Mouse (Mus musculus) MN1 (cell line): ENCODE measurements around the gene Atp6ap2.
"Not testable (repeated sequence)": the region's sequence is repeated elsewhere in the genome, so short reads cannot be mapped to it uniquely, and the experiment has no call there.

ENCODE experiments used
- DNase-seq: peaks from one replicate; pipeline ENCODE4 v3.0.0-alpha.2; 2016; ENCODE audit warnings: low spot score

Gene Atp6ap2

DNA sequence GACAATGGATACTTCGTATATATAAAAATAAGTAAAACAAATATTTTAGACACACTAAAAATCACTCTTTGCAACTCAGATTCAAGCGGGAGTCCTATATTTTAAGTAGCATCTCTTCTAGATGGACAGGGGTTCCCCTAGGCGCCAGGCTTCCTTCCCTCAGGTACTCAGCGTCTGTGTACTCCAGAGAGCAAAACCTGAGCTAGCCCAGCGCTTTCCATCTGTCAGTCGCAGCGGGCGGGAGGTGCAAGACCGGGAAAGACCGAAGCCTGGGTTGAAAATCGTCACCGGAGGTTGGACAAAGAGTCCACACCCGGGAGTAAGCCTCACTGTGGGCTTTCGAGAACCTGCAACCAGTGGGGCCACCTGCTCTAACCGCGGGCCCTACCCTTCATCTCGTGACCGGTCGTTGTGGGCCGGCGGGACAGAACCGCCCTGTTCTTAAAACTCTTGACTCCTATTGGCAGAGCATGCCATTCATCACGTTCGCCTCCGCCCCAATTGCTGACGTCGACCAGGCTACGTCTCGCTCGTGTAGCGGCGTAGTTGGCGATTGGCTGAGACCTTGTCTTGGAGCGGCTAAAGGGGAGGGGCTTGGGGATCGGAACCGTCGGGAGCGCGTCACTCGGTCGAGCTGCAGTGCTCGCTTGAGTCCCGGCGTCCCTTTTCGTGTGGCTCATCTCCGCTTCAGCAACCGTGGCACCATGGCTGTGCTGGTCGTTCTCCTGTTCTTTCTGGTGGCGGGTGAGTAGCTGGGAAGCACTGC lies at the start of gene Atp6ap2:
Gene Atp6ap2, plus strand, starts transcription at position 610 of the 766 bp plus-strand sequence.
- DNase-seq, result peak; percentile 95

DNA sequence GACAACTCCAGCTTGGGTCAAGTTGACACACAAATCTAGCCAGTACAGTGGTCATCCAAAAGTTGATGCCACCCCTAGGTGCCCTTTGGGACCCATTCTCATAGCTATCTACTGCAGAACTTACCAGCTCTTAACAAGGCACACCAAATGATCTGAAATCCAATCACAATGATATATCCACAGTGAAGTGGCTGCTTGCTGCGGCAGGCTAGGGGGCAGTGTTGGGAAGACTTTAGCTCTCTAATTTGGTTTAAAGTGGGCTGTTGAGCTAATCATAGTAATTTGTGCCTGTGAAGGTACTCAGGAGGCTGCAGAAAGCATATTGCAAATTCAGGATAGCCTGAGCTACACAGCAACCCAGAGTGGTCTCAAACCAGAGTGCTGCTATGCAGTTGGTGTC lies 43.2 kb upstream of the Atp6ap2 start:
- no peak for DNase-seq

DNA sequence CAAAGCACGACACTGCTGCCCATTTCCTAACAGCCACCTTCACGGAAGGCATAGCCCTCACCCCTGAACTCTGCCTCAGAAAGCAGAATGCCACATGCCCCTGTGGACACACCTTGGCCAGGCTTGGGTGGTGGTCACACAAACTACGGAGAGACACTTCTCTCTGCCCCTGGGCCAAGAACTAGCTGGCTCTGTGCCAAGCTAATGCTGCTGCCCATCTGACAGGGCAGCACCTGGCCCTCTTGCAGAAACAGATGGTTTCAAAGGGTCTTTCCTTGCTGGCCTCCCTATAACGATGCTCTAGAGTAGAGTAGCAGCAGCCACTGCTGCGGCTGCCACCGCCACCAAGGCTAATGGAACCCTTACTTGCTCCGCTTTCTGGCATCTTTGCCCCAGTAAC lies 30.5 kb upstream of the Atp6ap2 start:
- DNase-seq, result peak; percentile 7

DNA sequence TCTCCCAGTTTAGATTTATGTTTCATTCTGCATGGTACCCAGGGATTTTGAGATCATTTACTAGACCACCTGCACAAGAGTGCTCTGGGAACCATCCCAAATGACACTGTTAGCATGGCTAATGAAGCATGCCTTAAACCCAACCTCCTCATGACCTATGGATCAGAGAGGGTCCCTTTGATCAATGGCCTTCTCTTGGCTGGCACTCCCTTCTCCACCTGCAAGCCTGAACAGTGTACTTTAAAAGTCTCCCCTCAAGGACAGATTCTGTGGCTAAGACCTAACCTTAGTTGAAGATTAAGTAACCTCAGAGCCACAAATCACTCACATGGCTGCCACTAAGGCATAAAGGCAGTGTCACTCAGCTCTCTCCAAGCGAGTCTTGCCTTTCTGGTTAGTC lies 16.2 kb upstream of the Atp6ap2 start:
- DNase-seq, result no peak

DNA sequence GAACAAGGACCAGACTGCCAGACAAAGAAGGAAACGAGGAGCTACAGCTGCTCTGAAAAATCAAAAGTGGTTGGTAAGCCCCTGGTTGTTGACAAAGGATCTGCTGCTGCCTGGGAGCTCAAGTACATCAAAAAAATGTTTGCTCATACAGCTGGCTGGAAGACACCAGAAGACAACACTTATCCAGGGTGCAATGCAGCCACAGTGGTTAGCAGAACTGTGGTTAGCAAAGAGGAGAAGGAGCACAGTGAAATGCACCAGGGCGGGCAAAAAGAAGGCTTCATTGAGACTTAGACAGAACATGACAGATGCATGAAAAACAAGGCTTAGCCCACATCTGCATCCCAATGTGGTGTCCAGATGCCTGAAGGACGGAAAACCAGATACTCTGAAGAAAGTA lies 9.7 kb upstream of the Atp6ap2 start:
- no peak for DNase-seq

DNA sequence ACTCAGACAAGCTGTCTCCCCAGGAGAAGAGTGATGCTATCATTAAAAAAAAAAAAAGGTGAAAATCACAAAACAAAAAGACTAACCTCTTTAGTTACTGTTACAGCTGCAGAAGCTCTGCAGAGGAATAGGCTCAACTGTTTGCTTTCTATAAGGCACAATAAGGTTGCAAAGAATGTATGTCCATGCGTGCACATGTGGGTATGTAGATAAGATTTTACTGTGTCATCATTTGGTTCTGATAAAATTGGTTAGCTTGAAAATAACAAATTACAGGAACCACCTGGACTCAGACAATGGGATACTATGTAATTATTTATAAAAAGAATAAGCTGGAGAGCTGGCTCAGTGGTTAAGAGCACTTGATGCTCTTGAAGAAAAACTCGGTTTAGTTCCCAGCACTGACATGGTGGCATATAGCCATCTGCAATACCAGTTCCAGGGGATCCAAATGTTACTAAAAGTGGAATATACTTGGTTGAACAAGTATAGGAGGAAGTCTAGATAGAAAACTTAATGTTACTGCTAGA lies 9.2 kb upstream of the Atp6ap2 start:
- no peak for DNase-seq

DNA sequence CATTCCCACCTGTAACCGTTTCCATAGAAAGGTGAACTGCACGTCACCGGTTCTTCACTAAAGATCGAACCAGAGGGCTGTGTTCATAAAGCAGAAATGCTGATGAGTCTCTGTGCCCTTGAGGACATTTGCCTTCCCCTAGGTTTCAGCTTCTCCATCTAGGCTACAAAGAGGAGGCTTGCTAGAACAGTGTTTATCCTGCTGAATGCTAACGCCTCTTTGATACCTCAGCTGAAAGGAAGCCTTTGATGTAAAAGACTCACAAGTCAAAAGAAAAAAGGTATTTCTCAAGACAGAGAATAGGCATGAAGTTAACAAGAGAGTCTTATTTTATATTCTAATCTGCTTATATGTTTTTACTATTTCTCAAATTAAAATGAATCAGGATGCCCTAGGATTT lies 4.3 kb upstream of the Atp6ap2 start:
- no peak for DNase-seq

DNA sequence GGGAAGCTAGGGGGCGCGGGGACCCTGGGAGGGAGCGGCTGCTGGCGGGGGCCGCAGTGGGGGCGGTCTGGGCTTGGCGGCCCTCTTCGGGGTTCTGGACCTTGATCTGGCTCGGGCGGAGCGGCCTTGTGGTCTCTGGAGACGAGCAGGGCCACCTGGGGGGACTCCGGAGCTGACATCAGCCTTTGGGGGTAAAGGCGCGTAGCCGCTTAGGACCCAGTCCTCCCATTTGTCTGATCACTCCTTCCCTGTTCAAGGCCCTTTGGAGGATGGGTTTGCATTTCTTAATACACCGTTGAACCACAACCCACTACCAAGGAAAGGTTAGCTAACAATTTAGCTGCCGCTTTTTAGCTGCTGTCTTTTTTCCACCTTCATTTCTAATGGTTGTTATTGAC lies 356 bp downstream of the Atp6ap2 start:
- peak; percentile 31 for DNase-seq

DNA sequence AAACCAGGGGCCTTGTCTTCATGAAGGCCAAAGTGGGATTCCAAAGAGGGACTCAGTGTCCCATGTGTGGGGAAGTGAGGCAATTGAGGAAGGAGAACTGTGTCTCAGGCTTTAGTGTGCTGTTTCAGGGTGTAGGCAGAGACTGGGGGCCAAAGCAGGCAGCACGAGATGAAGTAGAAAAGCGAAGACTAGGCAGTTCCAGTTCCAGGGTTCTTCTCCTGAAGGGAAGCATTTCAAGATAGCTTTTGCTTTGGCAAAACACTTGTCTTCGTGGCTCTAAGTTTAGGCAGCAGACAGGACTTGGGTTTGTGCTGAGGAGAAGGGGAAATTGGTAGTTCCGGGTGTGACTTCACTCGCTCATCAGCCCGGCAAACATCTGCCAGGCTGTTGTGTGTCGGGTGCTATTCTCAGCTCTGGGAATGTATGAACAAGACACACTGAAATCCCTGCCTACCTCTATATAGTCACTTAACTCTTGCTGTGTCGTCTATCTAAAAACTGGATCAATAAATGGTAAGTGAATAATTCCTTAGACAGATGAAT lies 3.9 kb downstream of the Atp6ap2 start:
- no peak for DNase-seq

DNA sequence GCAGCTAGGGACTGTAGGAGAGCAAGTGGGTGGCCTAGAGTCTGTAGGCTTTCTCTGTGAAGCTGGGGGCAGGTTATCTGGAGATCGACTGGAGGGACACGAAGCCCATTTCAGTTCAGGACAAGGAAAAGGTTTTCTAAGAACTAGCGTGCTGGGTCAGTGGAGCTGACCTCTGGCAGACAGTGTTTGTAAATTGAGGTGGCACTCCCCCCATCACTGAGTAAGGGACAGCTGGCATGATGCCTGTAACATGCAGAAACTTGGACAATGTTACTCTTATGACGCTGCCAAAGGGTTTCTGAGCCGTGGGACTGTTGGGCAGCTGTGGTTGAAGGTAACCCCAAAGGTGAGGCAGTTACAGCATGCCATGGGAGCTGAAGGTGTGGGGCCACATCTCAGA lies 4.4 kb downstream of the Atp6ap2 start:
- DNase-seq, result no peak

DNA sequence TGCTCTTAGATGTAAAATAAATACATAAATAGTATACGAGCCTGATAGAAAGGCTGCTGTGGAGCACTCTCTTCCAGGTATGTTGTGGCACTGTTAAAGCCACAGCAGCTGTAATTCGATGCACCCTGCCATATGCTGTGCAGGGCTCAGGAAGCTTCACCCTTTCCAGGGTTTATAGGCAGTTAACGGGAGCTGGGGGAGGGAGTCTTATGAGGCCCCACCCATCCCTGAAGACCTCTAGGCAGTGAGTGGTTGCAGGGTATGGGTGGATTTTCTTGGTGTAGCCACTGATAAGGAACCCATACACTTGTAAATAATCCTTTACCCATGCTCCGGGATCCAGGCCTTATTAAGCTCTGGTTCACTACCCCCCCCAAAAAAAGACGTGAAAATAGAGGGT lies 6.2 kb downstream of the Atp6ap2 start:
- DNase-seq, result no peak

DNA sequence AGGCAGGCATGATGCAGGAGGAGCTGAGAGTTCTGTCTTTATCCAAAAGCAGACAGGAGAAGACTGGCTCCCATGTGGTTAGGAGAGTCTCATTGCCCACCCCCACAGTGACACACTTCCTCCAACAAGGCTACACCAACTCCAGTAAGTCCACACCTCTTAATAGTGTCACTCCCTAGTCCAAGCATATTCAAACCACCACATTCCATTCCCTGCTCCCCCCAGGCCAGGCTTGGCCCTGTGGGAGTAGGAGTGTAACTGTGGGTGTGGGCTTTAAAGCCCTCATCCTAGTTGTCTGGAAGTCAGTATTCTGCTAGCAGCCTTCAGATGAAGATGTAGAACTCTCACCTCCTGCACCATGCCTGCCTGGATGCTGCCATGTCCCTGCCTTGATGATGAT lies 22.9 kb downstream of the Atp6ap2 start:
- not testable (repeated sequence) for DNase-seq

DNA sequence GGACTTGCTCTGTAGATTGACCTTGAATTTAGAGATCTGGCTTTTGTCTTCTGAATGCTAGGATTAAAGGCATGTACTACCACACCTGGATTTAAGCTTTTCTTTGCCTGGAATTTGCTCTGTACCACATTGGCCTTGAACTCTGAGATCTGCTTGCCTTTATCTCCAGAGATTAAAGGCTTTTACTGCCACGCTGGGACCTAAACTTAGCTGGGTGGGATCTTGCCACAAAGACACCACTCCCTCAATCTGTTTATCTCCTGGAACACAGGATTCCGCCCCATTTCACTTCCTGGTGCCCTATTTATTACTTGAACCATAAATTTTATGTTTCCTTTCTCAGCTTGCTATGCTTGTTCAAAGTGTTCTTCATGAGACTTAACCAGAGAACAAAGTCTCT lies 23.6 kb downstream of the Atp6ap2 start:
- no peak for DNase-seq

DNA sequence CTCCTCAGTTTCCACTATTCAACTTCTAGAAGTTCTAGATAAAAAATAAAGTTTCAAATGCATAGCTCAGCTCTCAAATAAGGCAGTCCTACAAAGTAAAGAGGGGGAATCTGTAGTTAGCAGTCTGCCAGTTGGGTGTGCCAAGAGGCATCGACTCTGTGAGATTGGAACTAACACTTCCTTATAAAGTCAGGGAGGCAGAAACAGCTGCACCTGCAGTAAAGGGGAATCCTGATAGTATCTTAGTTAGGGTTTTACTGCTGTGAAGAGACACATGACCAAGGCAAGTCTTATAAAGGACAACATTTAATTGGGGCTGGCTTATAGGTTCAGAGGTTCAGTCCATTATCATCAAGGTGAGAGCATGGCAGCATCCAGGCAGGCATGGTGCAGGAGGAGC lies 24.8 kb downstream of the Atp6ap2 start:
- not testable (repeated sequence) for DNase-seq

DNA sequence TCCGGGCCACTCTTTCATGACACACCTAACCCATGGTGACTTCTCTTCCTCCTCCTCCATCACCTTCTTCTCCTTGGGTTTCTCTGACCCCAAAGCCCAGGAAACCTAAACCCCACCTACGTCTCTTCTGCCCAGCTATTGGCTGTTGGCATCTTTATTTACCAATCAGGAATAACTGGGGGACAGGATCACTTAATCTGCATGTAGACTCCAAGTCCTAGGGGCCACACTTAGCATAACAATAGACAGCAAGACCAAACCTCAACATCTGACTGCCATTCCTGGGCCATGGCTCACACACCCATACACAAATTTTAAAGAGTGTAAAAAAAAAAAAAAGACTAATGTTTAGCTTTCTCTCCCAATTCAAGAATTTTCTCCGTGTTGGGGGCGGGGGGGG lies 37.5 kb downstream of the Atp6ap2 start:
- DNase-seq, result no peak

DNA sequence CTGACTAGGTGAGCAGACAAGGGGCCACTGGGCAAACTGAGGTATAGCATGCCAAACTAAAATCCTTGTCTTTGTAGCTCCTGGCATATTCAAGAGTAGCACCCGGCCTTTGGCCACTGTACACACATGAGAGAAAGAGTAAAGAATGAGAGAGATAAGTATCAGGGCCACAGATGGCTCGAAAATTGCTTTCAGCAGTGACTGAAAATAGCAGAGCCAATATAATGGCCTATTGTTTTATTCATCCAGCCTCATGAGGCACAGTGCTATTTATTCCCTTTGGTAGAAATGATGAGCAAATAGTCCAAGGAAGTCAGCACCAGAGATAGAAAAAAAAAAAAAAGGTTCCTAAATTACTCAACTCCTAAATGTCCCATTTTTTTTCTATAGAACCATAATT lies 57.4 kb downstream of the Atp6ap2 start:
- peak; percentile 53 for DNase-seq

DNA sequence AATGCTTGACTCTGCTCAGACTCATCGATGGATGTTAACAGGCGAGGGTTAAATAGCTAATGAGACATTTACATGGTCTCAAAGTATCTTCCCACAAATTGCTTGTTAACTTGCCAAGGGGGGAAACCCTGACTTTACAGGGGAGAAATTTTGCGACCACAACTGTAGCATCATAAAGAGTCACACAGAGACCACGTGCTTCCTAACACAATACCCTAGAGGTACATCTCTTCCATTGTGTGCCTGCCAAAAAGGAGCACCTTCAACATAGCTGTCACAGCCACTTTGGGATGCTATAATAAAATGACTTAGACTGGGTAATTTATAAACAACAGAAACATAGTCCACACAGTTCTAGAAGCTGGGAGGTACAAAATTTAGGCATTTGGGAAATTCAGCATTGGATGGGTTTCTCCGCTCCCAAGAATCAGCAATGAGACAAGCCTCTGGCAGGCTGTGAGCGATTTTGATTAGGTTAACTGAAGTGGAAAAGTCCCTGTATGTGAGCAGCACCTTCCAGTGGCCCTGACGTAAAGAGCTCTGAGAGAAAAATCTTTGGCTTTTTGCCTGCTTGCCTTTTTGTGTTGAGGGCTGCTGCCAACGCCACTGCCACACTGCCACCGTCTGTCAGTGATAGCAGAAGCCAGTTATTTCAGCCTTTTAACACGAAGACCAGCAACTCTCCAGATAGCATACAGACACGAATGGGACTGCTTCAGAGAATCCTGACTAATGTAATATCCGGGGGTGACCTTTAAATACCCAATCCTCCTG lies 58.1 kb downstream of the Atp6ap2 start:
- peak; percentile 83 for DNase-seq

DNA sequence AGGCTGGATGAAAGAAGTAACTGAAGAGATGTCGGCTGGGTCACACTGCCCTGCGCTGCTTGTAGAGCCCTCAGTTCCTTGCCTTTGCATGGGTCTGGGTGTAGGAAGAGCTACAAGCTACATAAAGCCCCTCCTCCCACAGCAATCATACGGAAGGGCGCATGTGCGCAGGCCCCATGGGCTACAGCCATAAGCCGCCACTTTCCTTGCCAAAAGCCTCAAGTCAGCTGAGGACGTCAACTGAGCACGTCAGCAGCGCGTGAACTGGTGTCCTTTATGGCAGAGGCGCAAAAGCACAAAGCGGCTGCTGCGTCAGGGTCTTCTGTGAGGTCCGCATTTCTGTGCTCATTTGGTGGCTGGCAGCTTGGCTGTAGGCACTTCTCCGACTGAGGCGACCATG lies 64.3 kb downstream of the Atp6ap2 start:
- DNase-seq, result no peak

DNA sequence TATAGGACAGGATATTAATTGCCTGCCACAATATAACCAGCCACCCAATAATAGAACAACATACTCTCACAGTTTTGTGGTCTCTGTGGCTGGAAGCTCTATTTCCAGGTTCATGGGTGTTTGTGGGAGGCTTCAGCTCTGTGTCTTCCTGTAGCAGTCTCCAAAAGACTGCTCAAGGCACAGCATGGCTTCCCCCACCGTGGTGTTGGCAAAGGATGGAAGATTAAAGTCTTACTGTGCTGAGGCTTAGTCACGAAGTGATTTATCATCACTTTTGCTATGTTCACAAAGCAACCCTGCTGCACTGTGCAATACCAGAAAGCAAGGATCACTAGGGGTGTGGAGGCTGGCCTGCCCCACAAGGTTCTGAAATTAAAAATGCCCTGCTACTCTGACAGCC lies 66.3 kb downstream of the Atp6ap2 start:
- no peak for DNase-seq
